11 mouse cellular contexts compared by ENCODE assay signal in genomic region chr5:51568198-51568690, GRCm38 (mm10). TPM values are rescaled to one million over a fixed set of nuclear protein-coding genes. Genes with fewer than 3 reads are reported as not detected.
DNase-seq lines count a peak whose midpoint lies in the region; ATAC-seq and TF ChIP-seq lines count a peak whose summit lies in the region.
"Had no signal": no experiment of that assay in that cellular context is flagged by ENCODE, and none has a peak within 500 bp of the region (broad histone marks: within the 10 kb centered on the region; RNA-seq: fewer than 3 reads in every experiment).

No protein-coding gene starts in this region.

- H3K36me3 ChIP-seq in embryonic facial prominence, embryonic 15.5 days = no peaks in the 10 kb centered on the region
- H3K36me3 ChIP-seq in heart, postnatal 0 days (replicated peaks; ENCODE audit: control insufficient read depth, insufficient read depth, low read length) = no peaks in the 10 kb centered on the region
- H3K36me3 ChIP-seq in neural tube, embryonic 15.5 days = no peaks in the 10 kb centered on the region
- no peaks in the 10 kb centered on the region for H3K36me3 ChIP-seq in intestine, postnatal 0 days (ENCODE audit: control insufficient read depth, insufficient read depth)
- H3K36me3 ChIP-seq: liver, embryonic 15.5 days had no signal

- TF ChIP-seq CTCF in heart, postnatal 0 days (IDR thresholded peaks at IDR 0.05; ENCODE audit: low read depth) = no peak
- no peak for TF ChIP-seq CTCF in intestine, postnatal 0 days (IDR thresholded peaks at IDR 0.05; ENCODE audit: low read depth)

- H3K9me3 ChIP-seq in embryonic facial prominence, embryonic 15.5 days (replicated peaks) = no peaks in the 10 kb centered on the region
- H3K9me3 ChIP-seq in heart, postnatal 0 days (replicated peaks; ENCODE audit: control insufficient read depth, low read length) = no peaks in the 10 kb centered on the region
- no peaks in the 10 kb centered on the region for H3K9me3 ChIP-seq in neural tube, embryonic 15.5 days (replicated peaks)
- H3K9me3 ChIP-seq in intestine, postnatal 0 days (ENCODE audit: control insufficient read depth) = no peaks in the 10 kb centered on the region
- H3K9me3 ChIP-seq: liver, embryonic 15.5 days had no signal

- H3K27ac ChIP-seq in embryonic facial prominence, embryonic 15.5 days (replicated peaks) = peak overlapping the region; percentile 29; the same call in 1 of the 2 replicates
- H3K27ac ChIP-seq in heart, postnatal 0 days (ENCODE audit: low read depth) = peak overlapping the region; percentile 90
- no peak overlapping the region for H3K27ac ChIP-seq in neural tube, embryonic 15.5 days (replicated peaks)
- H3K27ac ChIP-seq in intestine, postnatal 0 days (ENCODE audit: low read depth, low read length) = no peak overlapping the region
- H3K27ac ChIP-seq: liver, embryonic 15.5 days had no signal

- ATAC-seq in embryonic facial prominence, embryonic 15.5 days (ENCODE audit: insufficient number of reproducible peaks, low FRiP score, low TSS enrichment, low read depth) = no peak
- peak; percentile 90 for ATAC-seq in heart, postnatal 0 days (ENCODE audit: insufficient read depth, low read depth)
- ATAC-seq in neural tube, embryonic 15.5 days (ENCODE audit: low FRiP score) = no peak
- no peak for ATAC-seq in intestine, postnatal 0 days
- ATAC-seq in megakaryocyte progenitor cell, adult 5-6 weeks (replicated peaks; ENCODE audit: poor library complexity) = no peak
- ATAC-seq: Patski had no signal

- no peak overlapping the region for H3K4me3 ChIP-seq in embryonic facial prominence, embryonic 15.5 days (replicated peaks)
- no peak overlapping the region for H3K4me3 ChIP-seq in heart, postnatal 0 days (ENCODE audit: low read depth, low read length)
- H3K4me3 ChIP-seq in neural tube, embryonic 15.5 days (replicated peaks) = no peak overlapping the region
- no peak overlapping the region for H3K4me3 ChIP-seq in intestine, postnatal 0 days (ENCODE audit: low read depth, low read length)
- H3K4me3 ChIP-seq: liver, embryonic 15.5 days had no signal

- H3K27me3 ChIP-seq in embryonic facial prominence, embryonic 15.5 days = no peaks in the 10 kb centered on the region
- no peaks in the 10 kb centered on the region for H3K27me3 ChIP-seq in heart, postnatal 0 days (ENCODE audit: control insufficient read depth, insufficient read depth, low read length)
- no peaks in the 10 kb centered on the region for H3K27me3 ChIP-seq in neural tube, embryonic 15.5 days (replicated peaks)
- H3K27me3 ChIP-seq in intestine, postnatal 0 days (replicated peaks; ENCODE audit: control insufficient read depth, insufficient read depth, low read length) = no peaks in the 10 kb centered on the region
- H3K27me3 ChIP-seq: liver, embryonic 15.5 days; Patski had no signal

- WGBS in embryonic facial prominence, embryonic 15.5 days = 28% methylated on average over 8 of the region's 8 CpGs
- WGBS in heart, postnatal 0 days = 35% methylated on average over 8 of the region's 8 CpGs
- WGBS in neural tube, embryonic 15.5 days = 26% methylated on average over 8 of the region's 8 CpGs
- 83% methylated on average over 8 of the region's 8 CpGs for WGBS in intestine, postnatal 0 days

- DNase-seq in layer of hippocampus, adult 11-12 months (ENCODE audit: low spot score) = peak; percentile 20
- DNase-seq in layer of hippocampus, postnatal 10 days (ENCODE audit: low spot score in 2 of 2) = no peak
- DNase-seq in heart, postnatal 0 days (ENCODE audit: low spot score) = peak; percentile 83
- DNase-seq: cerebellum, postnatal 10 days; kidney, adult 18-20 months had no signal

- peaks cover 10% of the 10 kb centered on the region; the same call in 1 of the 2 replicates for H3K4me1 ChIP-seq in embryonic facial prominence, embryonic 15.5 days
- H3K4me1 ChIP-seq in heart, postnatal 0 days (ENCODE audit: control insufficient read depth, insufficient read depth) = peaks cover 5% of the 10 kb centered on the region; the same call in 1 of the 2 replicates
- H3K4me1 ChIP-seq in neural tube, embryonic 15.5 days = peaks cover 12% of the 10 kb centered on the region
- H3K4me1 ChIP-seq in intestine, postnatal 0 days (replicated peaks; ENCODE audit: control insufficient read depth, insufficient read depth, low read length) = no peaks in the 10 kb centered on the region
- H3K4me1 ChIP-seq: liver, embryonic 15.5 days had no signal

- H3K4me2 ChIP-seq in embryonic facial prominence, embryonic 15.5 days (replicated peaks) = no peak overlapping the region
- H3K4me2 ChIP-seq in heart, postnatal 0 days (ENCODE audit: low read depth, low read length) = peak overlapping the region; percentile 51
- H3K4me2 ChIP-seq in neural tube, embryonic 15.5 days = peak overlapping the region; percentile 11; the same call in 1 of the 2 replicates
- no peak overlapping the region for H3K4me2 ChIP-seq in intestine, postnatal 0 days (replicated peaks; ENCODE audit: low read depth)
- H3K4me2 ChIP-seq: liver, embryonic 15.5 days had no signal

- H3K9ac ChIP-seq in embryonic facial prominence, embryonic 15.5 days = no peak overlapping the region
- peak overlapping the region; percentile 40 for H3K9ac ChIP-seq in heart, postnatal 0 days (replicated peaks; ENCODE audit: low read depth, low read length)
- no peak overlapping the region for H3K9ac ChIP-seq in neural tube, embryonic 15.5 days (replicated peaks)
- H3K9ac ChIP-seq in intestine, postnatal 0 days (ENCODE audit: low read depth, low read length) = no peak overlapping the region
- H3K9ac ChIP-seq: liver, embryonic 15.5 days had no signal

- TF ChIP-seq EP300 in heart, postnatal 0 days (IDR thresholded peaks at IDR 0.05; ENCODE audit: low read depth) = peak; percentile 75; the same call in 1 of the 2 replicates

RNA-seq across cellular contexts. Expression of gene Ppargc1a, which starts 0.7 kb away (rescaled TPM):
- 10 to 100 TPM; 41.0 to 49.1 TPM for total RNA-seq in layer of hippocampus, postnatal 10 days (2021)
- polyA plus RNA-seq in embryonic facial prominence, embryonic 15.5 days (2015; fragmentation: Nextera tagmentation; extraction: Ambion mirVana) = 4.1 and 6.0 TPM in 2 replicates
- total RNA-seq in heart, postnatal 0 days (2014; rRNA removed; ENCODE audit: low replicate concordance) = 50.8 and 69.1 TPM in 2 replicates
- 51.8 and 61.4 TPM in 2 replicates for polyA plus RNA-seq in heart, postnatal 0 days (2015; fragmentation: Nextera tagmentation; extraction: Ambion mirVana)
- polyA plus RNA-seq in neural tube, embryonic 15.5 days (2015; fragmentation: Nextera tagmentation; extraction: Ambion mirVana) = 18.0 and 19.7 TPM in 2 replicates
- polyA plus RNA-seq in intestine, postnatal 0 days (2015; fragmentation: Nextera tagmentation; extraction: Ambion mirVana) = 8.1 and 8.3 TPM in 2 replicates
- 0.27 TPM in 1 of 2 replicates, not detected in the other for total RNA-seq in megakaryocyte progenitor cell, adult 5-6 weeks (2015)
- total RNA-seq in megakaryocyte progenitor cell, adult 5-6 weeks (2017) = 1.9 TPM in 1 of 2 replicates, not detected in the other

Comparison
In these comparisons a context has a peak if more than half of its experiments do, and no peak if none do; other contexts are left out.
1. DNase-seq: peak in layer of hippocampus, adult 11-12 months (single experiment) and heart, postnatal 0 days (single experiment); none in layer of hippocampus, postnatal 10 days (0 of 2).
2. H3K27ac ChIP-seq: peak in embryonic facial prominence, embryonic 15.5 days (single experiment) and heart, postnatal 0 days (single experiment); none in neural tube, embryonic 15.5 days (single experiment) and intestine, postnatal 0 days (single experiment).
3. H3K4me2 ChIP-seq: peak in heart, postnatal 0 days (single experiment) and neural tube, embryonic 15.5 days (single experiment); none in embryonic facial prominence, embryonic 15.5 days (single experiment) and intestine, postnatal 0 days (single experiment).